Mouse (Mus musculus) cerebellum, adult 2 months (tissue): Measurements from ENCODE around the gene Tmcc1.

Source experiments
- CTCF ChIP-seq: fragments of 200-500 bp; IDR thresholded peaks from 2 replicates; pipeline ENCODE4 v1.5.1; 2011; ENCODE audit warnings: low read depth, mild to moderate bottlenecking, control low read depth, low read length, moderate library complexity, borderline replicate concordance; ENCODE audit not compliant: insufficient read depth
- POLR2A ChIP-seq: fragments of 200-500 bp; IDR thresholded peaks from 2 replicates; pipeline ENCODE4 v1.6.1; 2011; ENCODE audit warnings: low read length, control low read depth, borderline replicate concordance; ENCODE audit not compliant: insufficient read depth

- TF ChIP-seq CTCF (no peak), POLR2A (no peak)
Measured at GRCm38 (mm10) chr6:116024666-116025065, 168.6 kb downstream of the Tmcc1 start.
